Mouse (Mus musculus): Measurements from ENCODE around the gene Rnpep. TPM values are rescaled to one million over a fixed set of nuclear protein-coding genes. Genes with fewer than 3 reads are reported as not detected.

The Rnpep gene
- polyA plus RNA-seq, 1 experiment = not detected

- TF ChIP-seq GATA1 (IDR thresholded peaks at IDR 0.05; ENCODE audit: low read length) = no peak
Measured at GRCm38 (mm10) chr1:135227339-135227950, 56.4 kb downstream of the Rnpep start.

DNA sequence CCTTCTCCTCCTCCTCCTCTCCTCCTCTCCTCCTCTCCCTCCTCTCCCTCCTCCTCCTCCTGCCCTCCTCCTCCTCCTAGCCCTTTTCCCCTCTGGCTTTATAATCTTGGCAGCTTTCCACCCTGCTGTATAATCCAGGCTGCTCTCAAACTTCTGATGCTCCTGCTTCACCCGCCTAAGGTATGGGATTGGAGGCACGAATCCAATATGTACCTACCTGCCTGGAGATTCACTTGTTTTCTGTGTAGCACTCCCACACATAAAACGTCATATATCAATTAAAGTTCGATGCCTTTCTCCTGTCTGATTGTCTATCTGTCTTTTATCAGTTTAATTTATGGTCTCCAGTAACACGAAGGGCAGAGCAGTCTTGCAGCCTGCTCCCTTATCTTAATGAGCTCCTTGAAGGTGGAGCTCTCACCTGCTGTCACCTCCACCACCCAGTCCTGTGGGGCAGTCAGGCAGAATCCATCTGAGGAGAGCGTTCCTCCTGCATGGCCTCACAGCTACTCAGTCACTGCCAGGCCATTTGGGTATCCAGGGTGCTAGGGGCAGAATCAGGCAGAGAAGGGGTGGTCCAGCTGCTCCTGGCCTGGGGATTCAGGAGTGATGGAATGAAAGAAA is 58.8 kb downstream of the Rnpep start:
- no peak for TF ChIP-seq GATA1 (IDR thresholded peaks at IDR 0.05; ENCODE audit: low read length)

- TF ChIP-seq GATA1 (IDR thresholded peaks at IDR 0.05; ENCODE audit: low read length) = no peak
Measured at GRCm38 (mm10) chr1:135224147-135224546, 59.7 kb downstream of the Rnpep start.

DNA sequence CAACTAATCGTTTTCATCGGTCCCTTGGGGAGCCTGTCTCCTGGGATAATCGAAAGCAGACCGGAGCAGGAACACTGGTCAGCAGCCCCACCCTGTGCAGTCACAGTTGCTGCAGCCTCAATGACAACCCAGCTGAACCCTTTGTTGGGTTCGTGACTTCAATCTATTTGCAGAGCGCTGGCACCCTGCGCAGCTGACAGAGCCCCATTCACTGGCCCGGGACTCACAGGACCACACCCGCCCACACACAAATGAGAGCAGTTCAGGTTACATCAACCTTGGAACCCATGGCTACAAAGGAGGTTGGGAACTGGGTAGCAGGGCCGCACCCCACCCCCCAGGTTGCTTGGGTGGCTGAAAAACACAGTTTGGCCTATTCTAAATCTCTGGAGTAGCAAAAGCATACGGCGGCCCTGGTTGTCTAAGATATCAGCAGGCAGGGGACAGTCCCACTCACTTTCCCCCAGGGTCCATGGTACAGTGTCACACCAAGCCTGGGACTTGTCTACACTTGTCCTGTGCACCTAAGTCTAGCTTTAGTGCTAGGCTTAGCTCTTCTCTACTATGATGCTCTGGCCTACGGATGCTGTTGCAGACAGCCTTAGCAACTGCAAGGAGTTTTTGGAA is 66.2 kb downstream of the Rnpep start:
- TF ChIP-seq GATA1 (IDR thresholded peaks at IDR 0.05; ENCODE audit: low read length) = no peak

DNA sequence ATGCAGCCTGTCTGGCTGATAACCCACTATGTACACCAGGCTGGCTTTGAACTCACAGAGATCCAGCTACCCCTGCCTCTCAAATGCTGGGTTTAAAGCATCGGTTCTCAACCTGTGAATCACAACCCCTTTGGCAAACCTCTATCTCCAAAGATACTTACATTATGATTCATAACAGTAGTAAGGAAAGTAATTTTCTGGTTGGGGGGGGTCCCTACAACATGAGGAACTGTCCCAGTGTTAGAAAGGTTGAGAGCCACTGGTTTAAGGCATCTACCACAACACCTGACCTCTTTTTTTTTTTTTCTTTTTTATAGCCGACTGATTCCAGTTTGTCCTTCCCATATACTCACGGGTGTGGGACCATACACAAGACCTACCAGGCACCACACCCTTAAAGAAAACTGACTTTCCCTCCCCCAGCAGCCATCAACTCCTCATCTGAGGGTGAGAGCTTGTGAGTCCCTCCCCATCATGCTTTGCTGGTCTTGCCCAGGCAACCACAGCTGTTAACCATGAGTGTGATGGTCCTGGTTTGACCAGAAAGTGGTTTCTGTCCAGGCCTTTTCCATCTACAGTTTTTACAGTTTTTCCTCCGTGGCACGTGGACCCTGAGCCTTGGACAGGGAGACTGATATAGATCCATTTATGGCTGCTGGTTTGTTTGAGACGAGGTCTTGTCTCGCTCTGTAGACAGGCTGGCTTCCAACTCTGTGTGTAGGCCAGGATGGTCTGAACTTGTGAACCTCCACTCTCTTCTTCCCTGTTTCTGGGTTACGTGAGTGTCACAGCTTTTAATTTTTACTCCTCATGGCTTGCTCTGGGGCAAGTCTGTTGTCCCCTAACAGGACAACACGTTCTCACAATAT is 69.9 kb downstream of the Rnpep start:
- TF ChIP-seq GATA1 (IDR thresholded peaks at IDR 0.05; ENCODE audit: low read length) = no peak

Other genes with a start within 250 kb of the Rnpep start
- gene Lgr6, start 178.8 kb downstream of the Rnpep start, polyA plus RNA-seq (2012) = 0.16 and 0.17 TPM in 2 replicates
- 323 and 358 TPM in 2 replicates for gene Ptpn7, start 151.4 kb downstream of the Rnpep start, polyA plus RNA-seq (2012)
- gene Arl8a, start 137.3 kb downstream of the Rnpep start, polyA plus RNA-seq (2012) = 71.9 and 78.5 TPM in 2 replicates
- not detected in 2 replicates for gene Gpr37l1, start 116.4 kb downstream of the Rnpep start, polyA plus RNA-seq (2012)
- not detected in 2 replicates for gene Elf3, start 25.5 kb downstream of the Rnpep start, polyA plus RNA-seq (2012)
- 6.6 and 7.1 TPM in 2 replicates for gene Timm17a, start 29.7 kb upstream of the Rnpep start, polyA plus RNA-seq (2012)
- gene Lmod1, start 40.7 kb upstream of the Rnpep start, polyA plus RNA-seq (2012) = not detected in 2 replicates
- 0.05 TPM in 1 of 2 replicates, not detected in the other for gene Shisa4, start 91.2 kb upstream of the Rnpep start, polyA plus RNA-seq (2012)
- 15.8 and 17.2 TPM in 2 replicates for gene Ipo9, start 146.4 kb upstream of the Rnpep start, polyA plus RNA-seq (2012)